Mouse (Mus musculus): ENCODE measurements around the gene 1700010B08Rik. TPM values are rescaled to one million over a fixed set of nuclear protein-coding genes. Genes with fewer than 3 reads are reported as not detected.
A peak's percentile ranks its signal among the peaks of the same experiment; 100 is the strongest.

The 1700010B08Rik gene
- polyA plus RNA-seq, 1 experiment from 2014 or later: not detected

DNA sequence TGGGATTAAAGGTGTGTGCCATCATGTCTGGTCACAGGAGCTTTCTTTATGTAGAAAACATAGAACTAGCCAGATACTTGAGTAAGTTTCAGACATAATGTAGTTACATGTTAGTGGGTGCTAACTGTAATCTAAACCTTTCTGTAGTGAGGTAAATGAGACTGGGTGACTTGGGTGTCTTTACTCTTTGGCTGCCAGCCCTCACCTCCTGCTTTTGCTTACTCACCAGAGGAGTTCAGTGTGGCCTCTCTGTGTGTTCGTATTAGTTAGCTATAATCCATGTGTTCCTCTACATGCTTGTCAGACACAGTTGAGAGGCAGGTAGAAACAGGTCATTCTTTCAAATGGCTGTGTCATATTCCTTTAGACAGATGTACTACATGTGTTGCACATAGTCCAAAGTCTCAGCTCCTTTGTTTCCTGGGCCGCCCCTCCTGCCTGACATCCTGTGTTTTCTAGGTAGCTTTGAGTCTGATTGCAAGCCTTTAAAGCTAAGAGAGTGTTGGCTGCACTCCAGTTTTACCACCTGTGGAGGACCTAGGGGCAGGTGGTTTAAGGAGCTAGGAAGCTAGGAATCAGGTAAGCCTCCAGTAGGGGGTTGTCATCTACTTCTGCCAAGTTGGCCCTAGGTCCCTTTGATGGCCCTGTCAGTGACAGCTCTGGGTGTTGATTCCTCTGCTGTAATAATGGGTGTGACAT lies 29.9 kb downstream of the 1700010B08Rik start:
- no peak overlapping the region for H3K9ac ChIP-seq (ENCODE audit: low read length)
- WGBS: 87% methylated on average over 2 of the region's 2 CpGs
- ATAC-seq (ENCODE audit: insufficient read depth, low FRiP score, low TSS enrichment): no peak

DNA sequence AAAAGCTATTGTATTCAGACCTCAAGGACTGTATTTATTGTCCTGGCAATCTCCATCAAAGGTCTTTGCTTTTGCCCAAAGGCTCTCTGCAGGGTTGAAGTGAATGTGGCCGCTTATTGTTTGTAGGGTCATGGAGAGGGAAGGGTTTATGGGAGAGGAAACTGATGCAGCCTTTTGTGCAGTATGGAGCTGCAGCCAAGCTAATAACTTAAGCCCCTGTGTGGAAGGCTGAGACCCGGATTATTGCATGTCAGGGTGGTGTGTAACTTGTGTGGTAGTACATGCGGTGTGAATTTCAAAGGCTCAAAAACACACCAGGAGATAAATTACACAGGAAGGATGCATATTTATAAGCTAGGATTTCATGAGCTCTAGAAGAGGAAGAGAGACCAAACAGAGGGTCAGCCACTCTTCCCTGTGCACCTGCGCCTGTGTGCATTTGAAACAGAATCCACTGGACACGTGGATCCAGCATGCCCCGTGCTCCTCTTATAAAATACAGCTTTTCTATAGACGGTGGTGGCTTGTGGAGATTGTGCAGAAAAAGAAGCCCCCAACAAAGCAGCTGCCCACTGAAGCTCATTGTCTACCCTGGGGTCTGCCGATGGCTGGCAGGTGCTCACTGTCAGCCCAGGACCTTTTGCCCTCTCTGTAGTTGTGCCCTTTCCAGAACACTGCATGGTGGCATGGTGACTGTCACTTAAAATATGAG lies 36.4 kb downstream of the 1700010B08Rik start:
- Histone ChIP-seq H3K36me3 (ENCODE audit: control insufficient read depth, insufficient read depth, low read length) (no peaks in the 10 kb centered on the region), H3K27ac (ENCODE audit: low read depth, low read length) (peak overlapping the region; percentile 65), H3K27me3 (ENCODE audit: control insufficient read depth, insufficient read depth, low read length) (no peaks in the 10 kb centered on the region), H3K9ac (ENCODE audit: low read length) (no peak overlapping the region), H3K4me1 (ENCODE audit: control insufficient read depth, insufficient read depth, low read length) (peaks cover 20% of the 10 kb centered on the region), H3K4me2 (ENCODE audit: low read depth) (no peak overlapping the region), H3K4me3 (ENCODE audit: low read depth, low read length) (no peak overlapping the region), H3K9me3 (ENCODE audit: control insufficient read depth, low read length) (no peaks in the 10 kb centered on the region)
- DNase-seq (ENCODE audit: low spot score) (no peak), ATAC-seq (ENCODE audit: insufficient read depth, low FRiP score, low TSS enrichment) (peak; percentile 84)
- 28% methylated on average over 8 of the region's 8 CpGs for WGBS

More for the DNA sequence above, 29.9 kb downstream of the 1700010B08Rik start:
- Histone ChIP-seq H3K4me1 (ENCODE audit: control insufficient read depth, insufficient read depth, low read length) (no peaks in the 10 kb centered on the region), H3K27me3 (ENCODE audit: control insufficient read depth, insufficient read depth, low read length) (no peaks in the 10 kb centered on the region), H3K27ac (ENCODE audit: low read depth, low read length) (no peak overlapping the region), H3K4me3 (ENCODE audit: low read depth, low read length) (no peak overlapping the region), H3K9me3 (ENCODE audit: control insufficient read depth, low read length) (no peaks in the 10 kb centered on the region), H3K4me2 (ENCODE audit: low read depth) (no peak overlapping the region), H3K36me3 (ENCODE audit: control insufficient read depth, insufficient read depth, low read length) (no peaks in the 10 kb centered on the region)
- no peak for DNase-seq (ENCODE audit: low spot score)

- 83% methylated on average over 8 of the region's 8 CpGs for WGBS
- Histone ChIP-seq H3K9me3 (ENCODE audit: control insufficient read depth, low read length) (no peaks in the 10 kb centered on the region), H3K9ac (ENCODE audit: low read length) (no peak overlapping the region), H3K27me3 (ENCODE audit: control insufficient read depth, insufficient read depth, low read length) (no peaks in the 10 kb centered on the region), H3K4me1 (ENCODE audit: control insufficient read depth, insufficient read depth, low read length) (peaks cover 22% of the 10 kb centered on the region), H3K4me2 (ENCODE audit: low read depth) (no peak overlapping the region), H3K27ac (ENCODE audit: low read depth, low read length) (0 out of 2 replicates have a peak overlapping the region, but pooled peaks have one; percentile 14), H3K4me3 (ENCODE audit: low read depth, low read length) (no peak overlapping the region), H3K36me3 (ENCODE audit: control insufficient read depth, insufficient read depth, low read length) (no peaks in the 10 kb centered on the region)
- ATAC-seq (ENCODE audit: insufficient read depth, low FRiP score, low TSS enrichment) (no peak), DNase-seq (ENCODE audit: low spot score) (no peak)
These were observed 38.5 kb downstream of the 1700010B08Rik start for GRCm38 (mm10) chr2:173757624-173758155.

DNA sequence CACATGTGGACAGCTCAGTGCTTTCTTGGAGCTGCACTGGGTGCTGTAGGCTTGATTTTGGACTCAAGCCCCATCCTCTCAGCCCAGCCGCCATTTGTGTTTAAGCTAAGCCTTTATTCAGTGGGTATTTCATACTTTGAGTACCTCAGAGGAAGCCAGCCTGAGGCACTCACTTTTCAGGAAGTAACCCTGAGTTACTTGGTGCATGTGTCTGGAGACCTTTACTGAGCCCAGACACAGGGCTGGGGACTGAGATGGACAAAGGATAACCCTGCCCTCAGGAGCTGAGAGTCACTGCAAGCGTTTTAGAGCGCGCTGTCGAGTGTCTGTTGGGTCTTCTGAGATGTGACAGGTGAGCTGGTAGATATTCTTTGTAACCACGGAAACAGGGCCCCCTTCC lies 41.4 kb downstream of the 1700010B08Rik start:
- H3K27ac ChIP-seq (ENCODE audit: low read depth, low read length): no peak overlapping the region
- 93% methylated on average over 6 of the region's 6 CpGs for WGBS
- DNase-seq (ENCODE audit: low spot score): no peak

GRCm38 (mm10) chr2:173764629-173765028 lies 45.4 kb downstream of the 1700010B08Rik start:
- Histone ChIP-seq H3K36me3 (ENCODE audit: control insufficient read depth, insufficient read depth, low read length) (no peaks in the 10 kb centered on the region), H3K27ac (ENCODE audit: low read depth, low read length) (peak overlapping the region; percentile 60; the same call in 1 of the 2 replicates), H3K27me3 (ENCODE audit: control insufficient read depth, insufficient read depth, low read length) (no peaks in the 10 kb centered on the region), H3K4me2 (ENCODE audit: low read depth) (no peak overlapping the region), H3K9ac (ENCODE audit: low read length) (no peak overlapping the region), H3K4me3 (ENCODE audit: low read depth, low read length) (no peak overlapping the region), H3K9me3 (ENCODE audit: control insufficient read depth, low read length) (no peaks in the 10 kb centered on the region), H3K4me1 (ENCODE audit: control insufficient read depth, insufficient read depth, low read length) (peaks cover 30% of the 10 kb centered on the region)
- ATAC-seq (ENCODE audit: insufficient read depth, low FRiP score, low TSS enrichment) (peak; percentile 56), DNase-seq (ENCODE audit: low spot score) (peak; percentile 45)
- 32% methylated on average over 3 of the region's 3 CpGs for WGBS

More for the DNA sequence above, 41.4 kb downstream of the 1700010B08Rik start:
- Histone ChIP-seq H3K4me3 (ENCODE audit: low read depth, low read length) (no peak overlapping the region), H3K9me3 (ENCODE audit: control insufficient read depth, low read length) (no peaks in the 10 kb centered on the region), H3K27me3 (ENCODE audit: control insufficient read depth, insufficient read depth, low read length) (no peaks in the 10 kb centered on the region), H3K36me3 (ENCODE audit: control insufficient read depth, insufficient read depth, low read length) (no peaks in the 10 kb centered on the region), H3K4me2 (ENCODE audit: low read depth) (no peak overlapping the region), H3K4me1 (ENCODE audit: control insufficient read depth, insufficient read depth, low read length) (peaks cover 37% of the 10 kb centered on the region), H3K9ac (ENCODE audit: low read length) (no peak overlapping the region)
- ATAC-seq (ENCODE audit: insufficient read depth, low FRiP score, low TSS enrichment): no peak

DNA sequence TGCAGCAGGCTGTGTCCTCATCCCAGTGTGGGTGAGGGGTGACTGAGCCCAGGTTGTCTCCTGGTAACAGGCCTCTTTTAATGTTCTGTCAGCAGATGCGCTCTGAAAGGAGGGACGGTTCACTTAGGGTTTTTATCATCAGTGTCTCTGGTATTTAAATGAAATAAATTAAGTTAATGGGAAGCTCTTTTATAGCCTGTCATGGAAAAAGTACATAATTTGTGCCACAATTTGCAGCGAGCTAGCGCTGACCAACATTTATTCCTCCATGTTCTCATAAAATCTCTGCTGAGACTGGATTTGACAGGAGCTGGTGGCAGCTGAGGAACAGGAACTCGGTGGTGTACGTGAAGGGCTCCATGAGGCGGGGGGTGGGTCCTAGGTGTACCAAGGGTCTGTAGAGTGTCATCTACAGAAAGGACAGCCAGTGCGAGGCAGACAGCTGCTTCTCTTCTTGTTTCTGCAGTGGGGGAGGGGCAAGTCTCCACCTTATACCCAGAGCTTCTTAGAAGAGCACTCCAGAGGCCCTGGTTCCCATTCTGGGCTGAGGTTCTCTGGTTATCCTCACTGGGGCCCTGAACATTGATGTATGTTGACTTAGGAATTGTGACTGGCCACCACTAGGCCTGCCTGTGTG lies 48.9 kb downstream of the 1700010B08Rik start:
- DNase-seq (ENCODE audit: low spot score) (no peak), ATAC-seq (ENCODE audit: insufficient read depth, low FRiP score, low TSS enrichment) (0 out of 2 replicates have a peak, but pooled peaks have one; percentile 17)
- H3K27me3 ChIP-seq (ENCODE audit: control insufficient read depth, insufficient read depth, low read length): no peaks in the 10 kb centered on the region
- no peak overlapping the region; the same call in 1 of the 2 replicates for H3K9ac ChIP-seq (ENCODE audit: low read length)
- peaks cover 33% of the 10 kb centered on the region for H3K4me1 ChIP-seq (ENCODE audit: control insufficient read depth, insufficient read depth, low read length)
- H3K4me2 ChIP-seq (ENCODE audit: low read depth): no peak overlapping the region
- H3K27ac ChIP-seq (ENCODE audit: low read depth, low read length): peak overlapping the region; percentile 72
- H3K9me3 ChIP-seq (ENCODE audit: control insufficient read depth, low read length): no peaks in the 10 kb centered on the region
- H3K36me3 ChIP-seq (ENCODE audit: control insufficient read depth, insufficient read depth, low read length): no peaks in the 10 kb centered on the region
- H3K4me3 ChIP-seq (ENCODE audit: low read depth, low read length): no peak overlapping the region
- 78% methylated on average over 8 of the region's 8 CpGs for WGBS

DNA sequence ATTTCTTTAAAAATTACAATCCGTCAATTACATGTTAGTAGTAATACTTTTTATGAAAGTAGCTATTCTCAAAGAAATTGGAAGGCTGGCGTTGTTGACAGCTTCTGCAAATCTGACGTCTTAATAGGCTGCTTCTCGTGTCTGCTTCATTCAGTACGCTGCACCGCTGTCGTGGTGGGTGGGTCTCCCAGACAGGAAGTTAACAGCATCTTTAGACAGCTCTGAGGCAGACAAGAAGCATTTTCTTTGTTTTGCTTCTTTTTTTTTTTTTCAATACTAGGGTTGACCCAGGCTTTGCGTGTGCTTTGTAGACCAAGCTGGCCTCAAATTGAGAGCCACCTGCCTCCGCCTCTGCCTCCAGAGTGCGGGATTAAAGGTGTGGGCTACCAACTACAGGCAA lies 50.0 kb downstream of the 1700010B08Rik start:
- Histone ChIP-seq H3K9me3 (ENCODE audit: control insufficient read depth, low read length) (no peaks in the 10 kb centered on the region), H3K27me3 (ENCODE audit: control insufficient read depth, insufficient read depth, low read length) (no peaks in the 10 kb centered on the region), H3K36me3 (ENCODE audit: control insufficient read depth, insufficient read depth, low read length) (no peaks in the 10 kb centered on the region), H3K27ac (ENCODE audit: low read depth, low read length) (0 out of 2 replicates have a peak overlapping the region, but pooled peaks have one; percentile 14), H3K4me1 (ENCODE audit: control insufficient read depth, insufficient read depth, low read length) (peaks cover 24% of the 10 kb centered on the region), H3K9ac (ENCODE audit: low read length) (no peak overlapping the region), H3K4me2 (ENCODE audit: low read depth) (no peak overlapping the region), H3K4me3 (ENCODE audit: low read depth, low read length) (no peak overlapping the region)
- DNase-seq (ENCODE audit: low spot score) (no peak), ATAC-seq (ENCODE audit: insufficient read depth, low FRiP score, low TSS enrichment) (no peak)
- WGBS: 84% methylated on average over 10 of the region's 10 CpGs

DNA sequence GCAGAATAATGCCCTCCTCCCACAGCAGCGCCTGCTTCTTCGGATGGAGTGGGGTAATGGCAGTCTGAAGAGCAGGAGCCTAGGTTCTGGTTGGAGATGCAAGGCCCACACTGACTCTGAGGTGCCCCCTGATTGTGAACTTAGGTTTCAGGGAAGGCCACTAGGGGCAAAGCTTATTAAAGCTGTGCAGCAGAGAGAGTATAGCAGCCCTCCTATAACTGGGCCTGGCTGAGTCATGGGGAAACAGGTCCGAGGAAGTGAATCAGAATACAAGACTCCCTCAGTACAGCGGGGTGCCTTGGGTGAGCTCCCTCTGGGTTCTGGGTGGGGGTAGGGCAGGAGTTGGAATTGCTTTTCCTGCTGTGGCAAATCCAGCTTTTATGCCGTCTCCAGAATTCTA lies 51.4 kb downstream of the 1700010B08Rik start:
- H3K27ac ChIP-seq (ENCODE audit: low read depth, low read length): 0 out of 2 replicates have a peak overlapping the region, but pooled peaks have one; percentile 23

More for the DNA sequence above, 51.4 kb downstream of the 1700010B08Rik start:
- 76% methylated on average over 5 of the region's 5 CpGs for WGBS
- H3K9ac ChIP-seq (ENCODE audit: low read length): no peak overlapping the region
- no peaks in the 10 kb centered on the region for H3K27me3 ChIP-seq (ENCODE audit: control insufficient read depth, insufficient read depth, low read length)
- H3K4me3 ChIP-seq (ENCODE audit: low read depth, low read length): no peak overlapping the region
- DNase-seq (ENCODE audit: low spot score) (no peak), ATAC-seq (ENCODE audit: insufficient read depth, low FRiP score, low TSS enrichment) (no peak)
- H3K4me1 ChIP-seq (ENCODE audit: control insufficient read depth, insufficient read depth, low read length): peaks cover 24% of the 10 kb centered on the region
- H3K9me3 ChIP-seq (ENCODE audit: control insufficient read depth, low read length): no peaks in the 10 kb centered on the region
- no peak overlapping the region for H3K4me2 ChIP-seq (ENCODE audit: low read depth)
- no peaks in the 10 kb centered on the region for H3K36me3 ChIP-seq (ENCODE audit: control insufficient read depth, insufficient read depth, low read length)

Measured in neural tube, embryonic 11.5 days (tissue).